Mouse (Mus musculus) hindbrain, embryonic 10.5 days (tissue): Measurements from ENCODE around the gene Tmem205. TPM values are rescaled to one million over a fixed set of nuclear protein-coding genes. Genes with fewer than 3 reads are reported as not detected.

Source experiments
- DNase-seq: peaks from one replicate; pipeline ENCODE4 v3.0.0-alpha.2; 2017; ENCODE audit warnings: low spot score
- H3K27ac ChIP-seq: fragments of 300-500 bp; sonication (generic); 2 replicates; pipeline ENCODE4 v1.5.1; 2016; ENCODE audit warnings: mild to moderate bottlenecking, moderate library complexity
- H3K27me3 ChIP-seq: fragments of 300-500 bp; sonication (generic); 2 replicates; pipeline ENCODE4 v1.6.1; 2016; ENCODE audit warnings: mild to moderate bottlenecking; ENCODE audit not compliant: poor library complexity, insufficient read depth, severe bottlenecking
- H3K36me3 ChIP-seq: fragments of 300-500 bp; sonication (generic); 2 replicates; pipeline ENCODE4 v1.6.1; 2016; ENCODE audit warnings: mild to moderate bottlenecking, moderate library complexity
- H3K4me1 ChIP-seq: fragments of 300-500 bp; sonication (generic); replicated peaks from 2 replicates; pipeline ENCODE4 v1.6.1; 2016; ENCODE audit warnings: mild to moderate bottlenecking
- H3K4me3 ChIP-seq: fragments of 300-500 bp; sonication (generic); 2 replicates; pipeline ENCODE4 v1.5.1; 2016; ENCODE audit warnings: mild to moderate bottlenecking, moderate library complexity
- H3K9me3 ChIP-seq: fragments of 300-500 bp; sonication (generic); 2 replicates; pipeline ENCODE4 v1.6.1; 2016; ENCODE audit warnings: mild to moderate bottlenecking, moderate library complexity
- WGBS: fragments of 180-500 bp; shearing (Covaris S2); methylation state at CpG from one replicate; pipeline ENCODE4 v1.1.7; 2016; 5-methylcytosine and 5-hydroxymethylcytosine counted together
- polyA plus RNA-seq: library from polyadenylated mRNA; unstranded; fragments of >200 nt; fragmentation: Nextera tagmentation; extraction: Ambion mirVana; gene quantifications from 2 replicates; pipeline ENCODE4 v1.2.1, GENCODE M21; 2016

Gene Tmem205
- polyA plus RNA-seq = 39.1 and 46.1 TPM in 2 replicates

GRCm38 (mm10) chr9:21927208-21927753 is at the start of gene Tmem205, which contains the start of gene Ccdc159:
TSS of gene Tmem205 (minus strand) at chr9:21927556.
TSS of gene Ccdc159 (plus strand) at chr9:21927471.
- DNase-seq = peak; percentile 96
- peaks cover 15% of the 10 kb centered on the region for H3K36me3 ChIP-seq
- H3K4me3 ChIP-seq = peak within 1 kb of the TSS; percentile 64
- peaks cover 16% of the 10 kb centered on the region for H3K4me1 ChIP-seq
- under 1% methylated on average over 28 of the region's 28 CpGs for WGBS
- H3K27ac ChIP-seq = peak within 1 kb of the TSS; percentile 84
- H3K27me3 ChIP-seq = no peaks in the 10 kb centered on the region
- H3K9me3 ChIP-seq = no peaks in the 10 kb centered on the region

GRCm38 (mm10) chr9:21976626-21977175 is 49.3 kb upstream of the Tmem205 start:
- DNase-seq = no peak
- Histone ChIP-seq H3K4me1 (no peaks in the 10 kb centered on the region), H3K36me3 (0 out of 2 replicates have a peak, but pooled peaks cover 7% of the 10 kb centered on the region), H3K27ac (no peak overlapping the region), H3K9me3 (no peaks in the 10 kb centered on the region), H3K27me3 (peaks cover 6% of the 10 kb centered on the region; the same call in 1 of the 2 replicates), H3K4me3 (no peak overlapping the region)
- 89% methylated on average over 10 of the region's 10 CpGs for WGBS

GRCm38 (mm10) chr9:21969304-21969703 is 41.9 kb upstream of the Tmem205 start:
- Histone ChIP-seq H3K9me3 (no peaks in the 10 kb centered on the region), H3K4me1 (no peaks in the 10 kb centered on the region), H3K4me3 (no peak overlapping the region), H3K27me3 (peaks cover under 1% of the 10 kb centered on the region; the same call in 1 of the 2 replicates), H3K36me3 (0 out of 2 replicates have a peak, but pooled peaks cover 4% of the 10 kb centered on the region), H3K27ac (no peak overlapping the region)
- no peak for DNase-seq
- WGBS = 93% methylated on average over 4 of the region's 4 CpGs

- WGBS = 68% methylated on average over 6 of the region's 6 CpGs
Measured at GRCm38 (mm10) chr9:21968883-21969282, 41.5 kb upstream of the Tmem205 start.

GRCm38 (mm10) chr9:21963417-21963816 is 36.1 kb upstream of the Tmem205 start, which contains the start of gene Epor:
TSS of gene Epor (minus strand) at chr9:21963506.
- Histone ChIP-seq H3K4me3 (peak within 1 kb of the TSS; percentile 53), H3K27me3 (peaks cover 58% of the 10 kb centered on the region), H3K4me1 (peaks cover 35% of the 10 kb centered on the region), H3K27ac (peak within 1 kb of the TSS; percentile 72), H3K36me3 (0 out of 2 replicates have a peak, but pooled peaks cover 2% of the 10 kb centered on the region), H3K9me3 (no peaks in the 10 kb centered on the region)
- whole genome bisulfite sequencing = 19% methylated on average over 8 of the region's 8 CpGs
- peak; percentile 47 for DNase-seq

More at GRCm38 (mm10) chr9:21968883-21969282, 41.5 kb upstream of the Tmem205 start:
- H3K4me3 ChIP-seq = no peak overlapping the region
- no peak for DNase-seq
- H3K36me3 ChIP-seq = 0 out of 2 replicates have a peak, but pooled peaks cover 3% of the 10 kb centered on the region
- H3K4me1 ChIP-seq = no peaks in the 10 kb centered on the region
- no peaks in the 10 kb centered on the region for H3K9me3 ChIP-seq
- peaks cover 4% of the 10 kb centered on the region for H3K27me3 ChIP-seq
- H3K27ac ChIP-seq = no peak overlapping the region

GRCm38 (mm10) chr9:21962416-21963059 is 35.2 kb upstream of the Tmem205 start:
- Histone ChIP-seq H3K9me3 (no peaks in the 10 kb centered on the region), H3K4me1 (peaks cover 35% of the 10 kb centered on the region), H3K4me3 (peak overlapping the region; percentile 53), H3K27me3 (peaks cover 59% of the 10 kb centered on the region), H3K27ac (peak overlapping the region; percentile 53), H3K36me3 (peaks cover 6% of the 10 kb centered on the region; the same call in 1 of the 2 replicates)
- peak; percentile 74 for DNase-seq
- WGBS = 2% methylated on average over 34 of the region's 34 CpGs

- H3K9me3 ChIP-seq = no peaks in the 10 kb centered on the region
- H3K27ac ChIP-seq = peak overlapping the region; percentile 53; the same call in 1 of the 2 replicates
- peaks cover 59% of the 10 kb centered on the region for H3K27me3 ChIP-seq
- DNase-seq = no peak
- under 1% methylated on average over 15 of the region's 15 CpGs for WGBS
- H3K36me3 ChIP-seq = peaks cover 9% of the 10 kb centered on the region; the same call in 1 of the 2 replicates
- H3K4me1 ChIP-seq = peaks cover 35% of the 10 kb centered on the region
- peak overlapping the region; percentile 53 for H3K4me3 ChIP-seq
Measured at GRCm38 (mm10) chr9:21962010-21962409, 34.7 kb upstream of the Tmem205 start.

- Histone ChIP-seq H3K27me3 (peaks cover 59% of the 10 kb centered on the region), H3K27ac (no peak overlapping the region), H3K4me3 (peak overlapping the region; percentile 53), H3K4me1 (peaks cover 38% of the 10 kb centered on the region), H3K9me3 (no peaks in the 10 kb centered on the region), H3K36me3 (peaks cover 9% of the 10 kb centered on the region; the same call in 1 of the 2 replicates)
- DNase-seq = peak; percentile 17
- WGBS = 2% methylated on average over 35 of the region's 35 CpGs
Measured at GRCm38 (mm10) chr9:21961366-21961980, 34.1 kb upstream of the Tmem205 start.

GRCm38 (mm10) chr9:21960558-21961208 is 33.3 kb upstream of the Tmem205 start:
- no peaks in the 10 kb centered on the region for H3K9me3 ChIP-seq
- peaks cover 42% of the 10 kb centered on the region for H3K4me1 ChIP-seq
- WGBS = 10% methylated on average over 26 of the region's 26 CpGs
- H3K27me3 ChIP-seq = peaks cover 59% of the 10 kb centered on the region
- peak; percentile 27 for DNase-seq
- no peak overlapping the region for H3K27ac ChIP-seq
- peaks cover 9% of the 10 kb centered on the region; the same call in 1 of the 2 replicates for H3K36me3 ChIP-seq
- peak overlapping the region; percentile 53 for H3K4me3 ChIP-seq

GRCm38 (mm10) chr9:21960135-21960534 is 32.8 kb upstream of the Tmem205 start:
- peaks cover 42% of the 10 kb centered on the region for H3K4me1 ChIP-seq
- DNase-seq = no peak
- H3K27ac ChIP-seq = no peak overlapping the region
- 53% methylated on average over 9 of the region's 9 CpGs for WGBS
- H3K36me3 ChIP-seq = peaks cover 9% of the 10 kb centered on the region; the same call in 1 of the 2 replicates
- peak overlapping the region; percentile 53 for H3K4me3 ChIP-seq
- H3K9me3 ChIP-seq = no peaks in the 10 kb centered on the region
- peaks cover 59% of the 10 kb centered on the region for H3K27me3 ChIP-seq

GRCm38 (mm10) chr9:21959244-21959643 is 31.9 kb upstream of the Tmem205 start:
- Histone ChIP-seq H3K4me3 (peak overlapping the region; percentile 12; the same call in 1 of the 2 replicates), H3K4me1 (peaks cover 48% of the 10 kb centered on the region), H3K27me3 (peaks cover 58% of the 10 kb centered on the region), H3K27ac (no peak overlapping the region), H3K9me3 (no peaks in the 10 kb centered on the region), H3K36me3 (peaks cover 9% of the 10 kb centered on the region; the same call in 1 of the 2 replicates)
- WGBS = 90% methylated on average over 7 of the region's 7 CpGs
- no peak for DNase-seq

GRCm38 (mm10) chr9:21958372-21958771 is 31.0 kb upstream of the Tmem205 start:
- Histone ChIP-seq H3K4me1 (peaks cover 49% of the 10 kb centered on the region), H3K27me3 (peaks cover 51% of the 10 kb centered on the region), H3K27ac (no peak overlapping the region), H3K9me3 (no peaks in the 10 kb centered on the region), H3K4me3 (no peak overlapping the region), H3K36me3 (peaks cover 9% of the 10 kb centered on the region; the same call in 1 of the 2 replicates)
- DNase-seq = no peak
- WGBS = 86% methylated on average over 5 of the region's 5 CpGs
